Mouse (Mus musculus) MEL (cell line): ENCODE data around the gene Gipc3. TPM values are rescaled to one million over a fixed set of nuclear protein-coding genes. Genes with fewer than 3 reads are reported as not detected.

Experiments
- DNase-seq: peaks from one replicate; pipeline ENCODE4 v3.0.0; 2011; ENCODE audit warnings: low read depth, low spot score
- H3K27ac ChIP-seq: 2 replicates; pipeline ENCODE4 v1.5.1; 2012; ENCODE audit warnings: low read depth, mild to moderate bottlenecking, control low read depth, low read length, moderate library complexity; ENCODE audit not compliant: control insufficient read depth
- H3K27me3 ChIP-seq, 2 experiments: fragments of 150-350 bp in 1 of 2; sonication (generic) in 1 of 2; 2 replicates each; pipeline ENCODE4 v1.6.1; 2012; ENCODE audit warnings: low read length in 2 of 2, mild to moderate bottlenecking in 2 of 2, improper control_type of control experiment in 1 of 2, moderate library complexity in 1 of 2; ENCODE audit not compliant: insufficient read depth in 2 of 2, control insufficient read depth in 1 of 2
- H3K36me3 ChIP-seq, 2 experiments: 2 replicates each; pipeline ENCODE4 v1.6.1; 2012 to 2014; ENCODE audit warnings: low read length in 2 of 2, improper control_type of control experiment in 1 of 2, inconsistent platforms in 1 of 2, mild to moderate bottlenecking in 1 of 2; ENCODE audit not compliant: insufficient read depth in 2 of 2, control insufficient read depth in 1 of 2
- H3K4me1 ChIP-seq, 2 experiments: fragments of 150-350 bp in 1 of 2; sonication (generic) in 1 of 2; 2 replicates each; pipeline ENCODE4 v1.6.1; 2012; ENCODE audit warnings: low read length in 2 of 2, improper control_type of control experiment in 1 of 2, mild to moderate bottlenecking in 1 of 2; ENCODE audit not compliant: insufficient read depth in 2 of 2, control insufficient read depth in 1 of 2
- H3K4me3 ChIP-seq, 2 experiments: fragments of 150-350 bp in 1 of 2; sonication (generic) in 1 of 2; 2 replicates each; pipeline ENCODE4 v1.5.1; 2012; ENCODE audit warnings: low read depth in 2 of 2, low read length in 2 of 2, mild to moderate bottlenecking in 2 of 2, moderate library complexity in 2 of 2, control low read depth in 1 of 2, improper control_type of control experiment in 1 of 2; ENCODE audit not compliant: control insufficient read depth in 1 of 2, insufficient read depth in 1 of 2
- H3K79me2 ChIP-seq: 2 replicates; pipeline ENCODE4 v1.6.1; 2012; ENCODE audit warnings: mild to moderate bottlenecking, low read length, moderate library complexity; ENCODE audit not compliant: control insufficient read depth, poor library complexity, insufficient read depth
- H3K9ac ChIP-seq: 2 replicates; pipeline ENCODE4 v1.6.1; 2012; ENCODE audit warnings: low read depth, mild to moderate bottlenecking, control low read depth, low read length, moderate library complexity; ENCODE audit not compliant: control insufficient read depth, poor library complexity, severe bottlenecking
- H3K9me3 ChIP-seq: fragments of 150-350 bp; sonication (generic); replicated peaks from 2 replicates; pipeline ENCODE4 v1.6.1; 2012; ENCODE audit warnings: mild to moderate bottlenecking, low read length, improper control_type of control experiment, moderate library complexity; ENCODE audit not compliant: insufficient read depth
- CTCF ChIP-seq, 3 experiments: IDR thresholded peaks in 2 of 3; conservative IDR thresholded peaks in 1 of 3; 2 replicates each; pipeline ENCODE4 v1.5.1; 2011 to 2012; ENCODE audit warnings: low read length in 3 of 3, low read depth in 2 of 3, mild to moderate bottlenecking in 2 of 3, improper control_type of control experiment in 1 of 3, inconsistent platforms in 1 of 3, mixed read lengths in 1 of 3, moderate library complexity in 1 of 3; ENCODE audit not compliant: control insufficient read depth in 1 of 3, insufficient read depth in 1 of 3, poor library complexity in 1 of 3, severe bottlenecking in 1 of 3
- E2F4 ChIP-seq: IDR thresholded peaks from 2 replicates; pipeline ENCODE4 v1.6.1; 2011; ENCODE audit warnings: low read depth, low read length, improper control_type of control experiment, borderline replicate concordance
- ELF1 ChIP-seq: IDR thresholded peaks from 2 replicates; pipeline ENCODE4 v1.6.1; 2014; ENCODE audit warnings: low read depth, mild to moderate bottlenecking, inconsistent platforms, low read length, improper control_type of control experiment, moderate library complexity
- MAX ChIP-seq: IDR thresholded peaks from 2 replicates; pipeline ENCODE4 v1.6.1; 2011; ENCODE audit warnings: low read length, improper control_type of control experiment
- MAZ ChIP-seq: IDR thresholded peaks from 2 replicates; pipeline ENCODE4 v1.6.1; 2012; ENCODE audit warnings: low read depth, mild to moderate bottlenecking, inconsistent platforms, low read length, improper control_type of control experiment
- MXI1 ChIP-seq: IDR thresholded peaks from 2 replicates; pipeline ENCODE4 v1.6.1; 2011; ENCODE audit warnings: mild to moderate bottlenecking, low read depth, low read length, improper control_type of control experiment
- MYB ChIP-seq: IDR thresholded peaks from 2 replicates; pipeline ENCODE4 v1.6.1; 2011; ENCODE audit warnings: mild to moderate bottlenecking, low read depth, low read length, improper control_type of control experiment
- NELFE ChIP-seq: IDR thresholded peaks from 2 replicates; pipeline ENCODE4 v1.6.1; 2011; ENCODE audit warnings: low read depth, low read length, improper control_type of control experiment
- NRF1 ChIP-seq: IDR thresholded peaks from 2 replicates; pipeline ENCODE4 v1.6.1; 2014; ENCODE audit warnings: low read depth, mild to moderate bottlenecking, inconsistent platforms, low read length, improper control_type of control experiment, moderate library complexity; ENCODE audit not compliant: poor library complexity, insufficient read depth, severe bottlenecking
- POLR2A ChIP-seq, 2 experiments: IDR thresholded peaks; 2 replicates each; pipeline ENCODE4 v1.6.1; 2011 to 2012; ENCODE audit warnings: low read length in 2 of 2, mild to moderate bottlenecking in 2 of 2, control low read depth in 1 of 2, improper control_type of control experiment in 1 of 2, low read depth in 1 of 2, moderate library complexity in 1 of 2; ENCODE audit not compliant: control insufficient read depth in 1 of 2, insufficient read depth in 1 of 2, poor library complexity in 1 of 2
- POLR2AphosphoS2 ChIP-seq: IDR thresholded peaks from 2 replicates; pipeline ENCODE4 v1.6.1; 2011; ENCODE audit warnings: low read length, improper control_type of control experiment
- POLR2AphosphoS5 ChIP-seq: IDR thresholded peaks from 2 replicates; pipeline ENCODE4 v1.6.1; 2012; ENCODE audit warnings: low read depth, borderline replicate concordance, mild to moderate bottlenecking, inconsistent platforms, low read length, moderate library complexity, mixed read lengths
- RAD21 ChIP-seq: IDR thresholded peaks from 2 replicates; pipeline ENCODE4 v1.6.1; 2011; ENCODE audit warnings: mild to moderate bottlenecking, low read depth, low read length, improper control_type of control experiment
- TAL1 ChIP-seq: IDR thresholded peaks from 2 replicates; pipeline ENCODE4 v1.6.1; 2012; ENCODE audit warnings: mild to moderate bottlenecking, inconsistent platforms, low read length, moderate library complexity, mixed read lengths
- TBP ChIP-seq: IDR thresholded peaks from 2 replicates; pipeline ENCODE4 v1.8.0; 2011; ENCODE audit warnings: low read depth, low read length, improper control_type of control experiment
- TCF12 ChIP-seq: IDR thresholded peaks from 2 replicates; pipeline ENCODE4 v1.6.1; 2014; ENCODE audit warnings: low read depth, mild to moderate bottlenecking, inconsistent platforms, low read length, improper control_type of control experiment, moderate library complexity
- USF2 ChIP-seq, 2 experiments: IDR thresholded peaks; 2 replicates each; pipeline ENCODE4 v1.6.1; 2011 to 2012; ENCODE audit warnings: improper control_type of control experiment in 2 of 2, low read length in 2 of 2, borderline replicate concordance in 1 of 2, inconsistent platforms in 1 of 2, low read depth in 1 of 2, mild to moderate bottlenecking in 1 of 2; ENCODE audit not compliant: insufficient read depth in 1 of 2
- ZC3H11A ChIP-seq: IDR thresholded peaks from 2 replicates; pipeline ENCODE4 v1.6.1; 2012; ENCODE audit warnings: low read depth, mild to moderate bottlenecking, inconsistent platforms, low read length, improper control_type of control experiment
- ZKSCAN1 ChIP-seq: IDR thresholded peaks from 2 replicates; pipeline ENCODE4 v1.6.1; 2012; ENCODE audit warnings: low read depth, mild to moderate bottlenecking, inconsistent platforms, low read length, improper control_type of control experiment, moderate library complexity
- ZMIZ1 ChIP-seq: IDR thresholded peaks from 2 replicates; pipeline ENCODE4 v1.6.1; 2012; ENCODE audit warnings: low read depth, mild to moderate bottlenecking, inconsistent platforms, low read length, improper control_type of control experiment, moderate library complexity
- ZNF384 ChIP-seq: IDR thresholded peaks from 2 replicates; pipeline ENCODE4 v1.6.1; 2012; ENCODE audit warnings: low read depth, mild to moderate bottlenecking, inconsistent platforms, low read length, improper control_type of control experiment
- polyA plus RNA-seq, 2 experiments: library from polyadenylated mRNA; stranded (reverse) in 1 of 2; unstranded in 1 of 2; fragments of >175 nt in 1 of 2; fragments of >200 nt in 1 of 2; gene quantifications; 2 replicates each; pipeline versions ENCODE4 v1.2.1 to v1.2.4; 2012; ENCODE audit warnings: low replicate concordance in 2 of 2, low read depth in 1 of 2; ENCODE audit not compliant: insufficient read length in 2 of 2, insufficient read depth in 1 of 2, missing spikeins in 1 of 2
- total RNA-seq: library from RNA; depleted of rRNA; stranded (reverse); fragments of 300-350 nt; gene quantifications from 2 replicates; pipeline ENCODE4 v1.2.3, GENCODE M21; 2012

Gene Gipc3
- total and polyA plus RNA-seq, 3 experiments: not detected

GRCm38 (mm10) chr10:81322444-81322843 lies 20.6 kb downstream of the Gipc3 start:
- peak overlapping the region; percentile 93 for H3K9ac ChIP-seq
- H3K4me3 ChIP-seq: no peak overlapping the region
- H3K36me3 ChIP-seq: peaks cover 2 to 6% of the 10 kb centered on the region in 2 experiments; a peak in 2 of 4 replicates
- no peaks in the 10 kb centered on the region for H3K27me3 ChIP-seq
- no peaks in the 10 kb centered on the region for H3K9me3 ChIP-seq
- DNase-seq: no peak
- peaks cover 20% of the 10 kb centered on the region for H3K79me2 ChIP-seq
- TF ChIP-seq MYB: no peak
- no peak for TF ChIP-seq RAD21
- TF ChIP-seq ZC3H11A: no peak
- TF ChIP-seq CTCF (IDR thresholded peaks at IDR 0.05 in 2 of 3, conservative IDR thresholded peaks at IDR 0.05 in 1 of 3; ENCODE audit: control insufficient read depth in 1 of 3, insufficient read depth in 1 of 3, low read depth in 2 of 3, low read length in 3 of 3, poor library complexity in 1 of 3, severe bottlenecking in 1 of 3): no peak
- no peak for TF ChIP-seq MAZ
- no peak for TF ChIP-seq NRF1
- TF ChIP-seq TAL1: no peak
- TF ChIP-seq ZKSCAN1: no peak
- peaks cover 0 to 12% of the 10 kb centered on the region in 2 experiments; a peak in 3 of 4 replicates for H3K4me1 ChIP-seq
- H3K27ac ChIP-seq: no peak overlapping the region

GRCm38 (mm10) chr10:81321436-81321835 lies 21.6 kb downstream of the Gipc3 start:
- Histone ChIP-seq H3K27me3 (no peaks in the 10 kb centered on the region), H3K9ac (peak overlapping the region; percentile 93)
- TF ChIP-seq POLR2A (IDR thresholded peaks at IDR 0.05; ENCODE audit: control insufficient read depth in 1 of 2, insufficient read depth in 1 of 2, low read depth in 1 of 2, low read length in 2 of 2, poor library complexity in 1 of 2) (no peak), NELFE (no peak), MXI1 (no peak), E2F4 (no peak), MAX (no peak), TBP (no peak), ELF1 (no peak), RAD21 (no peak), POLR2AphosphoS5 (no peak), TCF12 (no peak), ZMIZ1 (no peak), USF2 (IDR thresholded peaks at IDR 0.05; ENCODE audit: borderline replicate concordance in 1 of 2, insufficient read depth in 1 of 2, low read depth in 1 of 2, low read length in 2 of 2) (no peak), ZNF384 (no peak), POLR2AphosphoS2 (no peak), MAZ (no peak)
- TF ChIP-seq, all 39 proteins: peak for 0
- peak overlapping the region; percentile 46 for H3K27ac ChIP-seq
- peaks cover 0 to 12% of the 10 kb centered on the region in 2 experiments; a peak in 3 of 4 replicates for H3K4me1 ChIP-seq
- H3K4me3 ChIP-seq: peak overlapping the region; percentile 54 to 86
- H3K9me3 ChIP-seq: no peaks in the 10 kb centered on the region
- no peak for DNase-seq
- H3K36me3 ChIP-seq: peaks cover 2 to 6% of the 10 kb centered on the region in 2 experiments; a peak in 2 of 4 replicates
- H3K79me2 ChIP-seq: peaks cover 20% of the 10 kb centered on the region
